Mouse (Mus musculus): ENCODE measurements around the gene Sdhb. TPM values are rescaled to one million over a fixed set of nuclear protein-coding genes. Genes with fewer than 3 reads are reported as not detected.

The Sdhb gene
- total RNA-seq, 2 experiments from 2014 or later = 170 to 178 TPM

DNA sequence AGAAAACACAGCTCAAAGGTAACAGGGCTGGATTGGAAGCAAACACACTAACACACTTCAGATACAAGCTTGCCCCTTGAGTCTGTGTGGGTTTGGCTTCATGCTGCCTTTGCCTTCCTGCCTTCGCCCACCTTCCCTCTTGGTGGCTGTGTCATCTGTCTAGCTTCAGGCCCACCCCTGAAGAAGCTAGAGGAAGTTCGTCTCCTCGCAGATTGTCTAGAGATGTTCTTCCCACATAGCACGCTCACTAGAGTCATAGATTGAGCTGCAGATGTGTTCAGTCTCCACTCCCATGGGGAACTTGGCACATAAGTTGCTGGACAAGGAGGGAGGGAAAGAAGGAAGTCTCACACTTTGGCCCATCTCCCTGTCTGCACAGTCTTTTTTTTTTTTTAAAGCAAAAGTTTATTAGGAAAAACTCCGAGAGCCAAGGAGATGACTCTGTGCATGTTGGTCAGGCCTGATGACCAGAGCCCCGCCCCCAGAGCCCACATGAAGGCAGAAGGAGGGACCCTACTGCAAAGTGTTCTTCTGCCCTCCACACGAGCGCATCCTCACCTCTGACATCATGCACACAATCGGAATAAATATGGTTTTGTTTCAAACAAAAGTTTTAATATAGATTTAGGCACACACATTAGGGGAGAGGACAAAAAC is 3.1 kb downstream of the Sdhb start:
- intact Hi-C loops (cut with DNase I) = loop anchor here (1.0 to 5.0 kb wide), 2 partner anchors 67 to 252 kb away; no protein-coding TSS in a partner anchor
- DNase-seq (ENCODE audit: extremely low spot score in 1 of 2, low spot score in 2 of 2) = no peak
- H3K27ac ChIP-seq = peak overlapping the region; percentile 28; the same call in 1 of the 2 replicates
- no peak for TF ChIP-seq CTCF (IDR thresholded peaks at IDR 0.05)
- H3K4me3 ChIP-seq = no peak overlapping the region

DNA sequence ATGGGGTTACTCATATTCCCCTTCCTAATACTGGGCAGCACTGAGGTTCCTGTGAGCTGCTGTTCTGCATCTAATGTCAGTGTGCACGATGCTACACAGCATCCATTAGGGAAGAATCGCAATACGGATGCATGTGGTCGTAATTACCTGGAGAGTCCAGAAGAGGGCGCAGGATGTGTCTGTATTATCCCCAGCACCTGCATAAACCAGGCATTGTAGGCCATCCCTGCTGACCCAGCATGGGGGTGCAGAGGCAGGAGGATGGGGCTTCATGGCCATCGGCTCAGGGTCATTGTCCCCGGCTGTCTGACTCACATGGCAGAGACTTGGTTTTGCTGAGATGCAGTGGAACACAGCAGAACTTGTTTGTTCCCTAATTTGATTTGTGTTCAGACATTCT is 3.6 kb downstream of the Sdhb start:
- H3K4me3 ChIP-seq = 0 out of 2 replicates have a peak overlapping the region, but pooled peaks have one; percentile 13
- DNase-seq (ENCODE audit: extremely low spot score in 1 of 2, low spot score in 2 of 2) = peak; percentile 73 to 74
- intact Hi-C loops (cut with DNase I) = loop anchor here (1.0 to 5.0 kb wide), 2 partner anchors 67 to 252 kb away; no protein-coding TSS in a partner anchor
- H3K27ac ChIP-seq = peak overlapping the region; percentile 29; the same call in 1 of the 2 replicates
- TF ChIP-seq CTCF (IDR thresholded peaks at IDR 0.05) = peak; percentile 88

DNA sequence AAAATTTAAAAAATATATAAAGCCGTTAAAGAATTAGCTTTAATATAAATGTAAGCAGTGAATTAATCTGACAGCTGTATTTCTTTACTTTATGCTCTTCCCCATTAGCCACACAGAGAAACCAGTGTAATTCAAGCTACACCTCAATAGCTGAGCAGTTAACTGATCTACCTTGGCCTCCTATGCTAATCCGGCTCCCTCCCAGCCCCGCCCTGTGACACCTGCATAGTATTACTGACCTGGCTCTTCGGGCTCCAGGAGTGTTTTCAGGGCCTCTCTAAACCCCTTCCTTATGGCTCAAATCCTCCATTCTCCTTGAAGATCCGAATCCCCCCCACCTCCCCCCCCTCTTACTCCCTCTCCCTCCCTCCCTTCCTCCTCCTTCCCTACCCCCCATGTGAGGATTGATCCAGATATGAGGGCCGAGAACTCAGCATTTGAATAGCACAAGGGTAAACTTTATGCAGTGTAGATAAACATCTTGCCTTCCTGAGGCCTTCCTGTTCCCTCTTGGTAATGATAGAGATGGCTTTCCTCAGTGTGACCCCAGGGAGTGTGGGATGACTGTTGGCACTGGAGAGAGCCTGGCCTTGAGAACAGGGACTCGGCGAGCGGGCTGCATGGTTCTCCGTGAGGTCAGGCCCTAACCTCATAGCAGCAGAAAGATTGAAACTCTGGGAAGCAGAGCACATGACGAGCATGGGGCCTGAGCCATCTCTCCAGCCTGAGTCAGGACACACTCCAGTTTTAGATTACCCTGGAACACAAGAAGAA is 6.6 kb downstream of the Sdhb start:
- TF ChIP-seq CTCF (IDR thresholded peaks at IDR 0.05) = no peak
- no peak for DNase-seq (ENCODE audit: extremely low spot score in 1 of 2, low spot score in 2 of 2)
- intact Hi-C loops (cut with DNase I) = no loop called here
- no peak overlapping the region for H3K27ac ChIP-seq
- no peak overlapping the region for H3K4me3 ChIP-seq

DNA sequence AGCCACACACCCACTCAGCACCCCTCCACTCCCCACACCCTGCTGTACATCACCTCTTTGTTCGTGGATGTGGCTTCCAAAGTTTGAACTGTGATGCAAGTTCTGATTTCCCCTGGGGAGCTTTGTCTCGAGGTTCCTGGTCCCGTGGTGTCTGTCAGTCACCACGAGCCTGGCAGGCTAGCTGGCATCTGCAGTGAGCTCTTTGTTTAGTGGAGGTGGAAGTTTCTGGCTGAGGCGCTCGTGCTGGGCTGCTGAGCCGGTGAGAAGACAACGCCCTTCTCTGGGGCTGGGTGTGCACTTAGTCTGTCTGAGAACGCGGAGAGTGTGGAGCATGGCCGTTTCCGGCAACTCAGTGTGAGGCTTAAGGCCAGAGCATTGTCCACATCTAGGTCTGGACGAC is 10.7 kb downstream of the Sdhb start:
- DNase-seq (ENCODE audit: extremely low spot score in 1 of 2, low spot score in 2 of 2) = no peak
- no peak for TF ChIP-seq CTCF (IDR thresholded peaks at IDR 0.05)
- intact Hi-C loops (cut with DNase I) = no loop called here
- Histone ChIP-seq H3K4me3 (no peak overlapping the region), H3K27ac (no peak overlapping the region)

DNA sequence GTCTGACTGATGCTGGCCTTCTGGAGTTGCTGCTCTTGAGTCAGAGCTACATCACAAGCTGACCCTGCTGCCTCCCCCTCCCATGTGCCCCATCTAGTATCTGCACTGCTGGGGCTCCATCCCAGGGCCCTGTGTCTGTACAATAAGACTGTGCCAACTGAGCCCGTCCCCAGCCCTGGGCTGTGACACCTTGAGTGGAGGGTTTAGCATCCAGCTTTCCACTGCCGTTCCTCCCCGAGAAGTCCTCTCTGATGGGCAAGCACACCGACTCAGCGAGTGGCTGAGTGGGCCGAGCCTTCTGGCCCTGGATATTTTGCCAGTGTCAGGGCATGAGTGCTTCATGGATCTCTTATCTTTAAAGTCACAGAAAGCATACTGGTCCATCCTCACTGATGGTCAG is 13.4 kb downstream of the Sdhb start:
- no peak for DNase-seq (ENCODE audit: extremely low spot score in 1 of 2, low spot score in 2 of 2)
- intact Hi-C loops (cut with DNase I) = no loop called here
- Histone ChIP-seq H3K27ac (no peak overlapping the region), H3K4me3 (no peak overlapping the region)
- TF ChIP-seq CTCF (IDR thresholded peaks at IDR 0.05) = no peak

DNA sequence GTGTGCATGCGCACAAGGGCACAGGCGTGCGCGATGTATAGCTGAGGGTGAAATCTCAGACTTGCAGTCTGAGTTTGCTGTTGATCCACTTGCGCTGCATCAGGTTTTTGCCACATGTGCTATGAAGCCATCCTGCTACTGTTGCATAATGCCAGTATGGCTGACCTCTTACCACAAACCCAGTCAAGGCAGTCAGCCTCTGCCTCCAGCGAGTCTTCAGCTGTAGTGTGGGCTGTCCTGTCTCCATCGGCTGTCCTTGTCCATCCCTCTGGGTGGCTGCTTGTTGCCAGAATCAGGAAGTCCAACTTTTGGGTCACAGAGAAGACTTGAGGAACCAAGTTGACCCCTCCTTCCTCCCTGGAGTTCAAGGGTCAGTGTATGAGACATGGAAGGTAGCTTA is 14.4 kb downstream of the Sdhb start:
- intact Hi-C loops (cut with DNase I) = no loop called here
- no peak for DNase-seq (ENCODE audit: extremely low spot score in 1 of 2, low spot score in 2 of 2)

DNA sequence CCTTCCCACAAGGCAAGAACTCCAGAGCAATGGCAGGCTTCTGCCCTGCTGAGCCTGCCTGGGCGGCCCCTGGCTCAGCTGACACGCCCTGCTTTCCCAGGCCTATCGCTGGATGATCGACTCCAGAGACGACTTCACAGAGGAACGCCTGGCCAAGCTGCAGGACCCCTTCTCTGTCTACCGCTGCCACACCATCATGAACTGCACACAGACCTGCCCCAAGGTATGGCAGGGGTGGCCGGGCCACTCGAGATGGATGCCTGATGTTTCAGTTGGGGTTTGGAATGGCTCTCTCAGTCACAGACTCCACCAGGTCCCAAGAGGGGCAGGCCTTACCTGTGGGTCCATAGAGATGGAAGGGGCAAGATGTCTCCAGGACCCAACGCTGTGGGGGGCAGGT is 16.3 kb downstream of the Sdhb start:
- TF ChIP-seq CTCF (IDR thresholded peaks at IDR 0.05) = no peak
- DNase-seq (ENCODE audit: extremely low spot score in 1 of 2, low spot score in 2 of 2) = no peak
- Histone ChIP-seq H3K27ac (no peak overlapping the region), H3K4me3 (no peak overlapping the region)
- intact Hi-C loops (cut with DNase I) = no loop called here

More for the DNA sequence above, 14.4 kb downstream of the Sdhb start:
- no peak overlapping the region for H3K27ac ChIP-seq
- no peak overlapping the region for H3K4me3 ChIP-seq
- TF ChIP-seq CTCF (IDR thresholded peaks at IDR 0.05) = no peak

DNA sequence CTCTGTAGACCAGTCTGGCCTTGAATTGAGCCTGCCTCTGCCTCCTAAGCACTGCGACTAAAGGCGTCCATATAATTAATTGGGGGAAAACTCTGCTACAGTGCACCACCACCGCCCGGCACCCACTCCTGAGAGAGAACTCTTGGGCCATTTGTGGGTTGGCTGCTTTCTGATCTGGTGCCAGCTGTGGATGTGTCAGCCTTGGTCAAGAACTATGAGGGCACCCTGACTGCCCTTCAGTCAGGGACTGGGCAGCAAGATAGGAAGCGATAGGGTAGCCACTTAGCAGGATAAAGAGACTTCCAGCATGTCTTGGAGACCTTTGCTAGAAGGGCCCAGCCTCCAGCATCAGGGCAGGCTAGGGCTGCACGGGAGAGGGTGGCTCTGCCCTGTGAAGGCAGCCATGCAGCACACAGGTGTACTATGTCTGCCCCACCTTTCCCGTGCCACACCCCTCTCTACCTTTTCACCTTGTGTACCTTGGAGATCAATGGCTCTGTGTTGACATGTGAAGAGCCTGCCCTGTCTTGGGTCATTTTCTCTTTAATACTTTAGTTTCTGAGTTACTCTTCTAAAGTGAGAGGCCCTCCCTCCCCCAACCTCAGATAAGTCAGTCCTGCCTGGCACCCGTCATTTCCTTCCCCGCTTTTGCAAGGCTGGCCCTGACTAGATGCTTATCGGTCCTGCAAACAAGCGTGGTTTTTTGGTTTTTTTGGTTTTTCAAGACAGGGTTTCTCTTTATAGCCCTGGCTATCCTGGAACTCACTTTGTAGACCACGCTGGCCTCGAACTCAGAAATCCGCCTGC is 17.1 kb downstream of the Sdhb start:
- intact Hi-C loops (cut with DNase I) = no loop called here
- DNase-seq (ENCODE audit: extremely low spot score in 1 of 2, low spot score in 2 of 2) = no peak
- no peak overlapping the region for H3K27ac ChIP-seq
- TF ChIP-seq CTCF (IDR thresholded peaks at IDR 0.05) = no peak
- no peak overlapping the region for H3K4me3 ChIP-seq

DNA sequence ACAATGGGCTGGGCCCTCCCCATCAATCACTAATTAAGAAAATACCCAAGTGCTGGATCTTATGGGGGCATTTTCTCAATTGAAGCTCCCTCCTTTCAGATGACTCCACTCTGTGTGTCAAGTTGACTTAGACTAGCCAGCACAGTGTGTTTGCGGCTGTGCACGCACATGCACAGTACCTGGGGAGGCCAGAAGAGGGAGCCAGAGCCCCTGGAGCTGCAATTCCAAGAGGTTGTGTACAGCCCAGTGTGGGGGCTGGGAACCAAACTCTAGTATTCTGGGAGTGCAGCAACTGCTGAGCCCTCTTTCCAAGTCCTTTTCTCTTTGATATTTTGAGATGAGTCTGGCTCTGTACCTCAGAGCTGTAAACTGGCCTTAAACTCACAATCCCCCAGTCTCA is 20.6 kb downstream of the Sdhb start:
- no peak for DNase-seq (ENCODE audit: extremely low spot score in 1 of 2, low spot score in 2 of 2)
- Histone ChIP-seq H3K4me3 (no peak overlapping the region), H3K27ac (no peak overlapping the region)
- intact Hi-C loops (cut with DNase I) = no loop called here
- peak; percentile 51 for TF ChIP-seq CTCF (IDR thresholded peaks at IDR 0.05)

DNA sequence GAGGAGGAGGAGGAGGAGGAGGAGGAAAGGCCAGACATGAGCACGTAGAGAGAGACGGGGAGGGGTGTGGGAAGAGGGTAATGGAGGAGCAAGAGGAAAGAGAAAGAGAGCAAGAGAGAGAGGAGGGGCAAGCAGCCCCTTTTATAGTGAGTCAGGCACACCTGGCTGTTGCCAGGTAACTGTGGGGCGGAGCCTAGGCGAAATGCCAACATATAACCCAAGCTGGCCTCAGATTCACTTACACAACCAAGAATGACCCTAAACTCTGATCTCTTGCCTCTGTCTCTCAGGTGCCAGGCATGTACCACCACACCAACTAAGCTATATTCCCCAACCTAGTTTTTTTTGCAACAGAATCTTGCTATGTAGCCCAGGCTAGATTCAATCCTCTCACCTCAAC is 21.8 kb downstream of the Sdhb start:
- Histone ChIP-seq H3K27ac (no peak overlapping the region), H3K4me3 (no peak overlapping the region)
- no peak for TF ChIP-seq CTCF (IDR thresholded peaks at IDR 0.05)
- intact Hi-C loops (cut with DNase I) = no loop called here
- DNase-seq (ENCODE audit: extremely low spot score in 1 of 2, low spot score in 2 of 2) = no peak

DNA sequence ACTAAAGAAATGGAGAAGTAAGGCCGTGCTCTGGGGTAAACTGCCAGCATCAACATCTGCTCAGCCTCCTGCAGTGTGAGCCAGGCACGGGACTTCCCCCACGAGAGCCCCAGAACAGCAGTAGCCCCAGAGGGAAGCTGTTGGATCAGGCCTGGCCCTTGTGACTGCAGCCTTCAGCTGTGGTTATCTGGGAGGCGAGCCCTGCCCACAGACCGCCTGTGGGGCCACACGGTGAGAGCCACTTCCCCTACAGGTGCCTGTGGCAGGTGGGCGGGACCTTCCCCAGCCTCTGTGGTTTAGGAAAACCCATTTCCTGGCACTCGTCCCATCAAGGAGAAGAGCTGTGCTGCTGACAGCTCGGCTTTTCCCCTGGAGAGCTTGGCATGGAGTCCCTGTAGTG is 22.4 kb downstream of the Sdhb start:
- DNase-seq (ENCODE audit: extremely low spot score in 1 of 2, low spot score in 2 of 2) = peak in 1 of 2 experiments; percentile 41
- Histone ChIP-seq H3K4me3 (no peak overlapping the region), H3K27ac (peak overlapping the region; percentile 41; the same call in 1 of the 2 replicates)
- intact Hi-C loops (cut with DNase I) = no loop called here
- no peak for TF ChIP-seq CTCF (IDR thresholded peaks at IDR 0.05)

DNA sequence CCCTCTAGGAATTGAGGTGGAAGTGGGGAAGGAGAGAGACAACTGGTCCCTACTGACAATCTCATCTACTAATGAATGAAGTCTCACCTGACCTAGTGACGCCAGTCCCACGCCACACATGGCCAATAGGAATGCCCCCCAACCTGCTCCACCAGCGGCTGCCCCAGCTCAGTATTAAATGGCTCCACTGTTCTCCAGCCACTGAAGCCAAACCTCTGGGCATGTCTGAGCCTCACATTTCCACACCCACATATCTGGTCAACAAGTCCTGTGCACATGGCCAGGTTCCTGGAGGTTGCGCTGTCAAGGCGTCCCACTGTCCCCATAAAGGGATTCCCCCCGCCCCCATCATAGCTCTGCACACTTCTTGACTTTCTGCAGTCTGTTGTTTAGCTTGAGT is 23.5 kb downstream of the Sdhb start:
- intact Hi-C loops (cut with DNase I) = no loop called here
- DNase-seq (ENCODE audit: extremely low spot score in 1 of 2, low spot score in 2 of 2) = no peak
- Histone ChIP-seq H3K4me3 (no peak overlapping the region), H3K27ac (no peak overlapping the region)
- TF ChIP-seq CTCF (IDR thresholded peaks at IDR 0.05) = no peak

Data from left cerebral cortex, adult 2 months (tissue).